Comparison of ENCODE assay signal across 8 mouse cellular contexts in genomic region chr7:140908634-140909107, GRCm38 (mm10). TPM values are rescaled to one million over a fixed set of nuclear protein-coding genes. Genes with fewer than 3 reads are reported as not detected.
DNase-seq lines count a peak whose midpoint lies in the region; ATAC-seq lines count a peak whose summit lies in the region.

No protein-coding gene starts in this region.

- H3K27me3 ChIP-seq in midbrain, embryonic 10.5 days (ENCODE audit: low read depth, poor library complexity, severe bottlenecking), result peaks cover 3% of the 10 kb centered on the region

- peak overlapping the region; percentile 59; the same call in 1 of the 2 replicates for H3K27ac ChIP-seq in midbrain, embryonic 10.5 days (replicated peaks)

- intact Hi-C loops in left cerebral cortex, postnatal 4 days (cut with DNase I), result loop anchor here (2.0 to 10.0 kb wide), 3 partner anchors 61 to 266 kb away; partner anchors contain the start of genes Odf3, Rnh1 and Scgb1c1

- H3K9me3 ChIP-seq in midbrain, embryonic 10.5 days (replicated peaks), result no peaks in the 10 kb centered on the region

- WGBS in midbrain, embryonic 10.5 days, result 2% methylated on average over 19 of the region's 19 CpGs

- ATAC-seq in inflammation-experienced regulatory T-cells, adult 6 months, result peak; percentile 86

- DNase-seq in adrenal gland, adult 2 months, result peak; percentile 89
- DNase-seq in embryo, embryonic 10 days (ENCODE audit: low spot score), result peak; percentile 92
- peak; percentile 56 for DNase-seq in gastrocnemius, postnatal 25 days
- DNase-seq in left cerebral cortex, postnatal 4 days, result peak; percentile 76
- DNase-seq in midbrain, embryonic 10.5 days (ENCODE audit: low spot score), result peak; percentile 83
- peak; percentile 48 for DNase-seq in right cerebral cortex, postnatal 25 days
- DNase-seq in yolk sac, embryonic 10.5 days (ENCODE audit: low spot score), result peak; percentile 84

- no peaks in the 10 kb centered on the region for H3K36me3 ChIP-seq in midbrain, embryonic 10.5 days

- peak overlapping the region; percentile 56 for H3K4me3 ChIP-seq in midbrain, embryonic 10.5 days

- H3K4me1 ChIP-seq in midbrain, embryonic 10.5 days, result peaks cover 11% of the 10 kb centered on the region

RNA-seq across cellular contexts. Expression of gene Cox8b, which starts 8.4 kb away (rescaled TPM):
- total RNA-seq in adrenal gland, adult 2 months (2021), result 1,000 to 10,000 TPM; 1,499 to 1,761 TPM
- 454 and 875 TPM in 2 replicates for polyA plus RNA-seq in adrenal gland, adult 2 months (2012; rRNA removed)
- total RNA-seq in gastrocnemius, postnatal 25 days (2021), result 1,000 to 10,000 TPM; 1,696 to 1,975 TPM
- polyA plus RNA-seq in inflammation-experienced regulatory T-cells, adult 6 months (2017; shearing (Covaris generic)), result not detected
- total RNA-seq in left cerebral cortex, postnatal 4 days (2021), result not detected
- polyA plus RNA-seq in midbrain, embryonic 10.5 days (2016; fragmentation: Nextera tagmentation; extraction: Ambion mirVana), result not detected in 2 replicates

RNA-seq across cellular contexts. Expression of gene Nlrp6, which starts 12.0 kb away (rescaled TPM):
- 1 to 10 TPM; 1.0 to 2.0 TPM for total RNA-seq in adrenal gland, adult 2 months (2021)
- 0.62 and 1.2 TPM in 2 replicates for polyA plus RNA-seq in adrenal gland, adult 2 months (2012; rRNA removed)
- not detected for total RNA-seq in gastrocnemius, postnatal 25 days (2021)
- not detected for polyA plus RNA-seq in inflammation-experienced regulatory T-cells, adult 6 months (2017; shearing (Covaris generic))
- under 1 TPM; 0.54 to 0.70 TPM for total RNA-seq in left cerebral cortex, postnatal 4 days (2021)
- polyA plus RNA-seq in midbrain, embryonic 10.5 days (2016; fragmentation: Nextera tagmentation; extraction: Ambion mirVana), result 0.05 and 0.07 TPM in 2 replicates

RNA-seq across cellular contexts. Expression of gene Sirt3, which starts 26.6 kb away (rescaled TPM):
- 10 to 100 TPM; 28.3 to 35.6 TPM for total RNA-seq in adrenal gland, adult 2 months (2021)
- 41.2 and 47.4 TPM in 2 replicates for polyA plus RNA-seq in adrenal gland, adult 2 months (2012; rRNA removed)
- total RNA-seq in gastrocnemius, postnatal 25 days (2021), result 10 to 100 TPM; 25.4 to 26.6 TPM
- 10 to 100 TPM in 2 of 3 experiments, 1 to 10 TPM in 1; 9.1 to 10.8 (median 10.6) TPM for polyA plus RNA-seq in inflammation-experienced regulatory T-cells, adult 6 months (2017; shearing (Covaris generic))
- 10 to 100 TPM; 26.0 to 31.3 TPM for total RNA-seq in left cerebral cortex, postnatal 4 days (2021)
- polyA plus RNA-seq in midbrain, embryonic 10.5 days (2016; fragmentation: Nextera tagmentation; extraction: Ambion mirVana), result 29.2 and 31.8 TPM in 2 replicates

RNA-seq across cellular contexts. Expression of gene Psmd13, which starts 26.9 kb away (rescaled TPM):
- 100 to 1,000 TPM; 104 to 122 TPM for total RNA-seq in adrenal gland, adult 2 months (2021)
- 37.4 and 46.4 TPM in 2 replicates for polyA plus RNA-seq in adrenal gland, adult 2 months (2012; rRNA removed)
- total RNA-seq in gastrocnemius, postnatal 25 days (2021), result 10 to 100 TPM; 79.5 to 88.7 TPM
- 100 to 1,000 TPM in 2 of 3 experiments, 10 to 100 TPM in 1; 98.5 to 206 (median 105) TPM for polyA plus RNA-seq in inflammation-experienced regulatory T-cells, adult 6 months (2017; shearing (Covaris generic))
- 100 to 1,000 TPM; 155 to 165 TPM for total RNA-seq in left cerebral cortex, postnatal 4 days (2021)
- polyA plus RNA-seq in midbrain, embryonic 10.5 days (2016; fragmentation: Nextera tagmentation; extraction: Ambion mirVana), result 343 and 348 TPM in 2 replicates

RNA-seq across cellular contexts. Expression of gene Pgghg, which starts 32.5 kb away (rescaled TPM):
- total RNA-seq in adrenal gland, adult 2 months (2021), result 10 to 100 TPM; 26.5 to 48.7 TPM
- 56.0 and 59.0 TPM in 2 replicates for polyA plus RNA-seq in adrenal gland, adult 2 months (2012; rRNA removed)
- 1 to 10 TPM; 4.3 to 4.6 TPM for total RNA-seq in gastrocnemius, postnatal 25 days (2021)
- polyA plus RNA-seq in inflammation-experienced regulatory T-cells, adult 6 months (2017; shearing (Covaris generic)), result 10 to 100 TPM; 16.6 to 22.5 (median 18.2) TPM
- total RNA-seq in left cerebral cortex, postnatal 4 days (2021), result 1 to 10 TPM; 3.1 to 4.0 TPM
- 15.4 and 17.1 TPM in 2 replicates for polyA plus RNA-seq in midbrain, embryonic 10.5 days (2016; fragmentation: Nextera tagmentation; extraction: Ambion mirVana)

Comparison
In these comparisons a context has a peak if more than half of its experiments do, and no peak if none do; other contexts are left out.
1. Peak in every context shown above with its lines: DNase-seq, ATAC-seq, H3K4me3 ChIP-seq and H3K27ac ChIP-seq.
2. RNA of gene Cox8b, which starts 8.4 kb away (total RNA-seq): 1,696 to 1,975 TPM in gastrocnemius, postnatal 25 days and 1,499 to 1,761 TPM in adrenal gland, adult 2 months; not detected in left cerebral cortex, postnatal 4 days; every median in the first group is over 1,000 times any median in the second.